Mouse (Mus musculus) right cerebral cortex, adult 2 months (tissue): ENCODE measurements at regions not wholly inside any gene's neighbourhood (a gene's known extent, or its start where the extent isn't known, plus 50 kb on each side); places are given as distances from the start of the nearest gene placed in this dataset.
"Not testable (repeated sequence)": the region's sequence is repeated elsewhere in the genome, so short reads cannot be mapped to it uniquely, and the experiment has no call there.

Experiments
- DNase-seq, 2 experiments: peaks; one replicate each; pipeline ENCODE4 v3.0.0; 2021 to 2022; ENCODE audit warnings: low spot score in 2 of 2

- not testable (repeated sequence) for DNase-seq
Observed at GRCm38 (mm10) chr13:3035291-3035690, 502.6 kb upstream of the Gdi2 start.

- DNase-seq = peak in 1 of 2 experiments; percentile 2
Observed at GRCm38 (mm10) chr13:3037010-3037409, 500.9 kb upstream of the Gdi2 start.

- DNase-seq = not testable (repeated sequence)
Observed at GRCm38 (mm10) chr13:3046381-3047105, 491.3 kb upstream of the Gdi2 start.

- not testable (repeated sequence) for DNase-seq
Observed at GRCm38 (mm10) chr13:3083480-3083879, 454.4 kb upstream of the Gdi2 start.

GRCm38 (mm10) chr13:3089971-3090370, 447.9 kb upstream of the Gdi2 start:
- DNase-seq = not testable (repeated sequence)

GRCm38 (mm10) chr13:3106543-3106942, 431.3 kb upstream of the Gdi2 start:
- DNase-seq = not testable (repeated sequence)

- DNase-seq = not testable (repeated sequence)
Observed at GRCm38 (mm10) chr13:3128150-3128549, 409.7 kb upstream of the Gdi2 start.

- DNase-seq = not testable (repeated sequence)
Observed at GRCm38 (mm10) chr13:3137281-3137680, 400.6 kb upstream of the Gdi2 start.

- no peak for DNase-seq
Observed at GRCm38 (mm10) chr13:3138698-3139097, 399.2 kb upstream of the Gdi2 start.

GRCm38 (mm10) chr13:3145513-3145912, 392.4 kb upstream of the Gdi2 start:
- not testable (repeated sequence) for DNase-seq
